Mouse (Mus musculus) left cerebral cortex, adult 8-10 months (tissue): Measurements from ENCODE around the gene Fbxo10. TPM values are rescaled to one million over a fixed set of nuclear protein-coding genes. Genes with fewer than 3 reads are reported as not detected.
"Not testable (repeated sequence)": the region's sequence is repeated elsewhere in the genome, so short reads cannot be mapped to it uniquely, and the experiment has no call there.

Experiments used
- DNase-seq, 2 experiments: peaks; one replicate each; pipeline ENCODE4 v3.0.0; 2022; ENCODE audit warnings: low spot score in 2 of 2
- total RNA-seq, 4 experiments: library from RNA; stranded (reverse); gene quantifications; 2 replicates each; pipeline ENCODE4 v1.2.4; 2022

Fbxo10 gene
- total RNA-seq, 4 experiments from 2014 or later: 30.5 to 33.5 (median 31.9) TPM

DNA sequence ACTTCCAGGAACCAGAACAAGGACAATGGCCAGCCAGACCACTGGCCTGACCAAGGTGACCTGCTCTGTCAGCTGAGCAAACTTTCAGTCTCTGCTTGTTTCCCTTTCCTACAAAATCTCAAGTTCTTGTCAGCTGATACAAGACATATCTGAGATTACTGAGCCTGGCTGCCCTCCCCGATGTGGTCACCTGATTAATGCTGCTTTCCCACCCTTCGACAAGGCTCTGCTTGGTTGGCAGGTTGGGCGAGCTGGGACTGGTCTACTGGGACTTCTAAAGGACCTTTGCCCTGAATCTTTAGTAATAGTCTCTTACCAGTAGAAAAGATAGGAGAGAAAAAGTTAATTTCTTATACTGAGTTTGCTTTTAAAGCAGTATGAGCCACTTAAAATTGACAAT lies 79.0 kb downstream of the Fbxo10 start:
- no peak for DNase-seq

GRCm38 (mm10) chr4:45000001-45000400 lies 84.4 kb downstream of the Fbxo10 start:
- no peak for DNase-seq

- no peak for DNase-seq
These were observed 86.3 kb downstream of the Fbxo10 start for GRCm38 (mm10) chr4:44998071-44998470.

GRCm38 (mm10) chr4:44994776-44995175 lies 89.6 kb downstream of the Fbxo10 start:
- no peak for DNase-seq

GRCm38 (mm10) chr4:44993847-44994246 lies 90.6 kb downstream of the Fbxo10 start:
- no peak for DNase-seq

DNA sequence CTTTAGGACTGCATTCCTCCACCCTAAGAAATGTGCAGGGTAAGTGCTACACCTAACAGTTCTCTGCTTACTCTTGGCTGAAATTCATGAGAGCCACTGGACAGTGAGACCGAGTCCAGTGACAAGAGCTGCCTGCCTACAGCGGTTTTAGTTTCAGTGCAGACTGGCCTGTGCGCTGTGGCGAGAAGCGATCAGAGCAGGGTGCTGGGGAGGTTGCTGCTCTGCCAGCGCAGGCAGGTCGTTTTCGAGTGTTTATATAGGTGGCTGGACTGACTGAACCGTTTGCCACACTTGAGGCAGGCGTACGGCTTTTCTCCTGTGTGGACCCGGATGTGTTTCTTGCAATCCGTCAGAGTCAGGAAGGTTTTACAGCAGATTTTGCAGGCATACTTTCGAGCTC lies 91.2 kb downstream of the Fbxo10 start:
- DNase-seq: not testable (repeated sequence)

GRCm38 (mm10) chr4:44992330-44992729 lies 92.1 kb downstream of the Fbxo10 start:
- DNase-seq: not testable (repeated sequence)

DNA sequence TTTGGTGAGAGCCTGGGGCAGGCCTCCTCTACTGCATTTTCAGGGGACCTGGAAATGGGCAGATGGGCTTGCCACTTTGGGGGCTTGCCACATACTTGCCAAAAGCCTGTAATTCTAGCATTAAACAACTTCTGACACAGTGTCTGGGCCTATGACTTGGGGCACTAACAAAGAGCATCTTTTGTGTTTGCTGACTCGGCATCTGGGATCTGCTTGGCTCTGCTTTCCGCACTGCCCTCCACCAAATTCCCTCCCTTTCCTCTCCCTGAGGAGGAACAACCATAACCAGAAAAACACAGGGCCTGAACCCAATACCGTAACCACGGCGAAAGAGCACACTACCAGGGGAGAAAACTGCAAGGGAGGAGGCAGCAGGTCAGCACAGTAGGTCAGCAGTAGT lies 93.8 kb downstream of the Fbxo10 start:
- DNase-seq: no peak

Other genes with a start within 250 kb of the Fbxo10 start
- gene Grhpr, start 103.2 kb downstream of the Fbxo10 start, total RNA-seq: 10 to 100 TPM; 31.7 to 36.2 (median 33.1) TPM
- 10 to 100 TPM in 1 of 4 experiments, 1 to 10 TPM in 3; 8.5 to 10.3 (median 9.5) TPM for gene Zbtb5, start 72.2 kb downstream of the Fbxo10 start, total RNA-seq
- gene Polr1e, start 66.0 kb downstream of the Fbxo10 start, total RNA-seq: 10 to 100 TPM in 3 of 4 experiments, 1 to 10 TPM in 1; 9.4 to 13.8 (median 12.4) TPM
- gene Tomm5, start 23.5 kb upstream of the Fbxo10 start, total RNA-seq: 10 to 100 TPM; 51.0 to 66.8 (median 61.3) TPM
- 10 to 100 TPM; 10.3 to 10.9 (median 10.7) TPM for gene Frmpd1, start 100.3 kb upstream of the Fbxo10 start, total RNA-seq
- 10 to 100 TPM; 15.0 to 20.7 (median 16.7) TPM for gene Trmt10b, start 212.5 kb upstream of the Fbxo10 start, total RNA-seq